Mouse (Mus musculus): ENCODE measurements at regions not wholly inside any gene's neighbourhood (a gene's known extent, or its start where the extent isn't known, plus 50 kb on each side); places are given as distances from the start of the nearest gene placed in this dataset.

- H3K27ac ChIP-seq (ENCODE audit: low read depth, low read length): no peak overlapping the region
- WGBS: 80% methylated on average over 11 of the region's 11 CpGs
- peaks cover 4% of the 10 kb centered on the region; the same call in 1 of the 2 replicates for H3K4me1 ChIP-seq (ENCODE audit: control insufficient read depth, insufficient read depth, low read length)
- no peaks in the 10 kb centered on the region for H3K27me3 ChIP-seq (ENCODE audit: control insufficient read depth, insufficient read depth, low read length)
- H3K36me3 ChIP-seq (ENCODE audit: control insufficient read depth, insufficient read depth, low read length): no peaks in the 10 kb centered on the region
- no peaks in the 10 kb centered on the region for H3K9me3 ChIP-seq (ENCODE audit: control insufficient read depth, low read length)
- no peak overlapping the region for H3K9ac ChIP-seq (ENCODE audit: low read depth, low read length)
- H3K4me2 ChIP-seq (replicated peaks; ENCODE audit: low read depth, low read length): no peak overlapping the region
- no peak overlapping the region for H3K4me3 ChIP-seq (ENCODE audit: low read length)
- no peak for ATAC-seq (ENCODE audit: low FRiP score, low TSS enrichment)
These were observed 68.8 kb upstream of the Acbd6 start for GRCm38 (mm10) chr1:155488966-155489661.

- H3K27ac ChIP-seq (ENCODE audit: low read depth, low read length): no peak overlapping the region
- H3K9me3 ChIP-seq (ENCODE audit: control insufficient read depth, low read length): no peaks in the 10 kb centered on the region
- no peaks in the 10 kb centered on the region for H3K27me3 ChIP-seq (ENCODE audit: control insufficient read depth, insufficient read depth, low read length)
- H3K4me3 ChIP-seq (ENCODE audit: low read length): no peak overlapping the region
- H3K4me1 ChIP-seq (ENCODE audit: control insufficient read depth, insufficient read depth, low read length): peaks cover 4% of the 10 kb centered on the region; the same call in 1 of the 2 replicates
- no peak overlapping the region for H3K4me2 ChIP-seq (replicated peaks; ENCODE audit: low read depth, low read length)
- 76% methylated on average over 7 of the region's 7 CpGs for WGBS
- H3K36me3 ChIP-seq (ENCODE audit: control insufficient read depth, insufficient read depth, low read length): no peaks in the 10 kb centered on the region
- no peak overlapping the region for H3K9ac ChIP-seq (ENCODE audit: low read depth, low read length)
- no peak for ATAC-seq (ENCODE audit: low FRiP score, low TSS enrichment)
These were observed 67.8 kb upstream of the Acbd6 start for GRCm38 (mm10) chr1:155490131-155490530.

- Histone ChIP-seq H3K4me1 (ENCODE audit: control insufficient read depth, insufficient read depth, low read length) (peaks cover 4% of the 10 kb centered on the region; the same call in 1 of the 2 replicates), H3K9ac (ENCODE audit: low read depth, low read length) (no peak overlapping the region), H3K4me2 (replicated peaks; ENCODE audit: low read depth, low read length) (peak overlapping the region; percentile 34), H3K36me3 (ENCODE audit: control insufficient read depth, insufficient read depth, low read length) (no peaks in the 10 kb centered on the region), H3K27ac (ENCODE audit: low read depth, low read length) (no peak overlapping the region), H3K9me3 (ENCODE audit: control insufficient read depth, low read length) (no peaks in the 10 kb centered on the region), H3K27me3 (ENCODE audit: control insufficient read depth, insufficient read depth, low read length) (no peaks in the 10 kb centered on the region), H3K4me3 (ENCODE audit: low read length) (no peak overlapping the region)
- ATAC-seq (ENCODE audit: low FRiP score, low TSS enrichment): peak; percentile 71; the same call in 1 of the 2 replicates
- 32% methylated on average over 24 of the region's 24 CpGs for WGBS
These were observed 66.5 kb upstream of the Acbd6 start for GRCm38 (mm10) chr1:155491205-155492026.

- WGBS: 87% methylated on average over 6 of the region's 6 CpGs
- Histone ChIP-seq H3K36me3 (ENCODE audit: control insufficient read depth, insufficient read depth, low read length) (no peaks in the 10 kb centered on the region), H3K9me3 (ENCODE audit: control insufficient read depth, low read length) (no peaks in the 10 kb centered on the region), H3K4me1 (ENCODE audit: control insufficient read depth, insufficient read depth, low read length) (peaks cover 4% of the 10 kb centered on the region; the same call in 1 of the 2 replicates), H3K9ac (ENCODE audit: low read depth, low read length) (no peak overlapping the region), H3K27ac (ENCODE audit: low read depth, low read length) (no peak overlapping the region), H3K4me3 (ENCODE audit: low read length) (no peak overlapping the region), H3K27me3 (ENCODE audit: control insufficient read depth, insufficient read depth, low read length) (no peaks in the 10 kb centered on the region), H3K4me2 (replicated peaks; ENCODE audit: low read depth, low read length) (no peak overlapping the region)
- no peak for ATAC-seq (ENCODE audit: low FRiP score, low TSS enrichment)
These were observed 64.6 kb upstream of the Acbd6 start for GRCm38 (mm10) chr1:155493333-155493732.

- Histone ChIP-seq H3K4me1 (ENCODE audit: control insufficient read depth, insufficient read depth, low read length) (peaks cover 4% of the 10 kb centered on the region; the same call in 1 of the 2 replicates), H3K27ac (ENCODE audit: low read depth, low read length) (no peak overlapping the region), H3K36me3 (ENCODE audit: control insufficient read depth, insufficient read depth, low read length) (no peaks in the 10 kb centered on the region), H3K27me3 (ENCODE audit: control insufficient read depth, insufficient read depth, low read length) (no peaks in the 10 kb centered on the region), H3K4me3 (ENCODE audit: low read length) (no peak overlapping the region), H3K4me2 (replicated peaks; ENCODE audit: low read depth, low read length) (no peak overlapping the region), H3K9me3 (ENCODE audit: control insufficient read depth, low read length) (no peaks in the 10 kb centered on the region), H3K9ac (ENCODE audit: low read depth, low read length) (no peak overlapping the region)
- no peak for ATAC-seq (ENCODE audit: low FRiP score, low TSS enrichment)
- 60% methylated on average over 4 of the region's 4 CpGs for WGBS
These were observed 64.1 kb upstream of the Acbd6 start for GRCm38 (mm10) chr1:155493799-155494198.

GRCm38 (mm10) chr1:155494347-155494746 is 63.6 kb upstream of the Acbd6 start:
- H3K4me1 ChIP-seq (ENCODE audit: control insufficient read depth, insufficient read depth, low read length): peaks cover 4% of the 10 kb centered on the region; the same call in 1 of the 2 replicates
- H3K27ac ChIP-seq (ENCODE audit: low read depth, low read length): no peak overlapping the region
- H3K4me2 ChIP-seq (replicated peaks; ENCODE audit: low read depth, low read length): no peak overlapping the region
- H3K4me3 ChIP-seq (ENCODE audit: low read length): no peak overlapping the region
- no peak for ATAC-seq (ENCODE audit: low FRiP score, low TSS enrichment)
- H3K9me3 ChIP-seq (ENCODE audit: control insufficient read depth, low read length): no peaks in the 10 kb centered on the region
- H3K9ac ChIP-seq (ENCODE audit: low read depth, low read length): no peak overlapping the region
- WGBS: 94% methylated on average over 2 of the region's 2 CpGs
- H3K36me3 ChIP-seq (ENCODE audit: control insufficient read depth, insufficient read depth, low read length): no peaks in the 10 kb centered on the region
- H3K27me3 ChIP-seq (ENCODE audit: control insufficient read depth, insufficient read depth, low read length): no peaks in the 10 kb centered on the region

- no peak overlapping the region for H3K9ac ChIP-seq (ENCODE audit: low read depth, low read length)
- no peaks in the 10 kb centered on the region for H3K27me3 ChIP-seq (ENCODE audit: control insufficient read depth, insufficient read depth, low read length)
- H3K4me1 ChIP-seq (ENCODE audit: control insufficient read depth, insufficient read depth, low read length): peaks cover 3% of the 10 kb centered on the region; the same call in 1 of the 2 replicates
- ATAC-seq (ENCODE audit: low FRiP score, low TSS enrichment): no peak
- H3K36me3 ChIP-seq (ENCODE audit: control insufficient read depth, insufficient read depth, low read length): no peaks in the 10 kb centered on the region
- no peaks in the 10 kb centered on the region for H3K9me3 ChIP-seq (ENCODE audit: control insufficient read depth, low read length)
- H3K4me2 ChIP-seq (replicated peaks; ENCODE audit: low read depth, low read length): no peak overlapping the region
- H3K4me3 ChIP-seq (ENCODE audit: low read length): no peak overlapping the region
- 88% methylated on average over 1 of the region's 1 CpGs for WGBS
- no peak overlapping the region for H3K27ac ChIP-seq (ENCODE audit: low read depth, low read length)
These were observed 58.2 kb upstream of the Acbd6 start for GRCm38 (mm10) chr1:155499735-155500134.

- H3K9ac ChIP-seq (ENCODE audit: low read depth, low read length): no peak overlapping the region
- H3K4me2 ChIP-seq (replicated peaks; ENCODE audit: low read depth, low read length): no peak overlapping the region
- no peaks in the 10 kb centered on the region for H3K27me3 ChIP-seq (ENCODE audit: control insufficient read depth, insufficient read depth, low read length)
- ATAC-seq (ENCODE audit: low FRiP score, low TSS enrichment): no peak
- H3K9me3 ChIP-seq (ENCODE audit: control insufficient read depth, low read length): no peaks in the 10 kb centered on the region
- H3K4me1 ChIP-seq (ENCODE audit: control insufficient read depth, insufficient read depth, low read length): peaks cover 5% of the 10 kb centered on the region; the same call in 1 of the 2 replicates
- no peaks in the 10 kb centered on the region for H3K36me3 ChIP-seq (ENCODE audit: control insufficient read depth, insufficient read depth, low read length)
- no peak overlapping the region for H3K4me3 ChIP-seq (ENCODE audit: low read length)
- H3K27ac ChIP-seq (ENCODE audit: low read depth, low read length): no peak overlapping the region
- 59% methylated on average over 10 of the region's 10 CpGs for WGBS
These were observed 55.1 kb upstream of the Acbd6 start for GRCm38 (mm10) chr1:155502867-155503266.

Measured in kidney, embryonic 14.5 days (tissue).